ENCODE assay signal across 25 mouse cellular contexts in the genomic region with DNA sequence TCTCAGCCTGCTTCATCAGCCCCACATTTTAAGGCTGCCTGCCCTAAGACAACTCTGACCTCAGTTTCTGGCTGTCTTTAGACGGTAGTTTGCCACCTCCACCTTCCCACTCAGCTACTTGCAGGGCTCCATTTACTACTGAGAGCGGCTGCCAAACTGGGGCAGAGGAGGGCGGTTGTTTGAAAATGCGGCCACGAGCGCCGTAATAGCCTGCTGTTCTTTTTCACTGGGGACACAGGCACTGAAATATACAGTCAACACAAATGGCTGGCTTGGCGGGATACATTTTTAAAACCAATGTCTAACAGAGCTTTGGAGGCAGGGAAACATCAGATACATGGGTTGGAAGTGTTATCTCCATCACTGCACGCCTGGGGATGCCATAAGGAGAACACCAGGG.
A peak's percentile ranks its signal among the peaks of the same experiment; 100 is the strongest.
DNase-seq lines count a peak whose midpoint lies in the region; ATAC-seq lines count a peak whose summit lies in the region.
"Had no signal": no experiment of that assay in that cellular context is flagged by ENCODE, and none has a peak within 500 bp of the region (broad histone marks: within the 10 kb centered on the region; RNA-seq: fewer than 3 reads in every experiment).

No protein-coding gene starts in this region.

- ATAC-seq in neural tube, embryonic 15.5 days (ENCODE audit: low FRiP score): no peak
- ATAC-seq: forebrain, embryonic 16.5 days; liver, embryonic 12.5 days; midbrain, embryonic 16.5 days had no signal

- no peak overlapping the region for H3K27ac ChIP-seq in neural tube, embryonic 15.5 days (replicated peaks)
- H3K27ac ChIP-seq: embryonic facial prominence, embryonic 15.5 days; heart, adult 2 months; hindbrain, embryonic 10.5 days; liver, embryonic 12.5 days had no signal

- peaks cover 22% of the 10 kb centered on the region for H3K4me1 ChIP-seq in neural tube, embryonic 15.5 days
- H3K4me1 ChIP-seq: embryonic facial prominence, embryonic 15.5 days; hindbrain, embryonic 10.5 days; liver, embryonic 12.5 days; megakaryocyte, embryonic 14.5 days had no signal

- H3K27me3 ChIP-seq in neural tube, embryonic 15.5 days (replicated peaks): no peaks in the 10 kb centered on the region
- H3K27me3 ChIP-seq: CH12.LX; embryonic facial prominence, embryonic 15.5 days; liver, embryonic 12.5 days; megakaryocyte, embryonic 14.5 days had no signal

- H3K9me3 ChIP-seq in neural tube, embryonic 15.5 days (replicated peaks): no peaks in the 10 kb centered on the region
- H3K9me3 ChIP-seq: embryonic facial prominence, embryonic 15.5 days; hindbrain, embryonic 10.5 days had no signal

- H3K4me2 ChIP-seq in neural tube, embryonic 15.5 days: 0 out of 2 replicates have a peak overlapping the region, but pooled peaks have one; percentile 5
- H3K4me2 ChIP-seq: embryonic facial prominence, embryonic 15.5 days; liver, embryonic 12.5 days had no signal

- no peak overlapping the region for H3K4me3 ChIP-seq in neural tube, embryonic 15.5 days (replicated peaks)
- H3K4me3 ChIP-seq: embryonic facial prominence, embryonic 15.5 days; heart, adult 2 months; hindbrain, embryonic 10.5 days; liver, embryonic 12.5 days; megakaryocyte, embryonic 14.5 days had no signal

- DNase-seq in heart, adult 11 months: peak; percentile 51
- no peak for DNase-seq in heart, postnatal 25 days (ENCODE audit: low spot score)
- DNase-seq in neural tube, embryonic 10.5 days (ENCODE audit: extremely low spot score, low spot score): no peak
- DNase-seq in left cerebral cortex, postnatal 25 days (ENCODE audit: low spot score in 2 of 2): peak; percentile 23 to 81
- DNase-seq in telencephalon, adult 2 months (ENCODE audit: low read depth, low spot score): peak; percentile 34
- no peak for DNase-seq in thymus, postnatal 25 days
- no peak for DNase-seq in liver
- DNase-seq: adrenal gland, postnatal 25 days; cerebellum, adult 2 months; cerebellum, postnatal 36 days; gastrocnemius, postnatal 14 days; heart, adult 2 months; kidney, adult 8-10 months; kidney, postnatal 36 days; layer of hippocampus, adult 9-11 months; lung, adult 2 months; thymus, postnatal 4 days had no signal

- WGBS in neural tube, embryonic 15.5 days: 33% methylated on average over 9 of the region's 9 CpGs

- intact Hi-C loops in heart, postnatal 25 days (cut with DNase I): no loop called here
- intact Hi-C loops in left cerebral cortex, postnatal 25 days (cut with DNase I): loop anchor here (5.0 kb wide), 1 partner anchor 263 kb away; no protein-coding TSS in a partner anchor

- no peaks in the 10 kb centered on the region for H3K36me3 ChIP-seq in neural tube, embryonic 15.5 days
- H3K36me3 ChIP-seq: embryonic facial prominence, embryonic 15.5 days; hindbrain, embryonic 10.5 days; liver, embryonic 12.5 days had no signal

- no peak overlapping the region for H3K9ac ChIP-seq in neural tube, embryonic 15.5 days (replicated peaks)
- H3K9ac ChIP-seq: embryonic facial prominence, embryonic 15.5 days; liver, embryonic 12.5 days had no signal

Comparison
In these comparisons a context has a peak if more than half of its experiments do, and no peak if none do; other contexts are left out.
1. DNase-seq: peak in heart, adult 11 months (single experiment), left cerebral cortex, postnatal 25 days (2 of 2) and telencephalon, adult 2 months (single experiment); none in heart, postnatal 25 days (single experiment), neural tube, embryonic 10.5 days (single experiment), thymus, postnatal 25 days (single experiment) and liver (single experiment).